Mouse (Mus musculus): Measurements from ENCODE around the gene Shank2.

DNA sequence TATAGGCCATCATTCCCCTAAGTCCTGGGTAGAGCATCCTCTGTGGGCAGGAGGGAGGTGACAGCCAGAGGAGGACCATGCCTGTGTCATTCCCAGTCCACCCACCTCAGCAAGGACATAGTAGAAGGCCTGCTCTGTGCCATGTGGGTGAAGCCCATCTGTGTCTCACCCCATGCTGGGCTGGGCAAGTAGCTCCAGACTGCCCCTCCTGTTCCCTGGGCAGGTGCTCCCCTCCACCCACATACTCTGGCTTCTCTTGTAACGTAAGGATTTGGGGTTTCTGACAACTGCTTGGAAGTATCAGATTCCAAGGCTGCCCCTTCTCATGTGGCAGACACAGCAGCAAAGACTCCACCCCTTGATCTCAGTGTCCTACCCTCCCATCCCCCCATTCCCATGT is 227.7 kb downstream of the Shank2 start:
- TF ChIP-seq EP300 (IDR thresholded peaks at IDR 0.05; ENCODE audit: insufficient read depth, low read depth, low read length): no peak
- no peak for TF ChIP-seq POLR2A (IDR thresholded peaks at IDR 0.05; ENCODE audit: insufficient read depth, low read depth, low read length)

All from heart, adult 2 months (tissue).